Mouse (Mus musculus) bone marrow macrophage, adult 2 months (primary cell): ENCODE results near the gene Syt8. TPM values are rescaled to one million over a fixed set of nuclear protein-coding genes. Genes with fewer than 3 reads are reported as not detected.
A peak's percentile ranks its signal among the peaks of the same experiment; 100 is the strongest.

Experiments
- H3K27ac ChIP-seq: 2 replicates; pipeline ENCODE4 v1.5.1; 2012; ENCODE audit warnings: low read depth, low read length; ENCODE audit not compliant: insufficient read depth
- H3K4me1 ChIP-seq: 2 replicates; pipeline ENCODE4 v1.6.1; 2012; ENCODE audit warnings: low read length; ENCODE audit not compliant: control insufficient read depth, insufficient read depth
- H3K4me3 ChIP-seq: 2 replicates; pipeline ENCODE4 v1.5.1; 2012; ENCODE audit warnings: mild to moderate bottlenecking, low read length, moderate library complexity; ENCODE audit not compliant: insufficient read depth
- CTCF ChIP-seq: IDR thresholded peaks from 2 replicates; pipeline ENCODE4 v1.5.1; 2012; ENCODE audit warnings: low read depth, mild to moderate bottlenecking, low read length, moderate library complexity
- POLR2A ChIP-seq: IDR thresholded peaks from 2 replicates; pipeline ENCODE4 v1.6.1; 2012; ENCODE audit warnings: mild to moderate bottlenecking, low read depth, low read length, borderline replicate concordance
- polyA plus RNA-seq: library from polyadenylated mRNA; stranded (reverse); fragments of >200 nt; gene quantifications from 2 replicates; pipeline ENCODE4 v1.2.4, GENCODE M21; 2012; ENCODE audit not compliant: missing spikeins, insufficient read depth, insufficient read length

Syt8 gene
- polyA plus RNA-seq, 1 experiment = 5.6 TPM

DNA sequence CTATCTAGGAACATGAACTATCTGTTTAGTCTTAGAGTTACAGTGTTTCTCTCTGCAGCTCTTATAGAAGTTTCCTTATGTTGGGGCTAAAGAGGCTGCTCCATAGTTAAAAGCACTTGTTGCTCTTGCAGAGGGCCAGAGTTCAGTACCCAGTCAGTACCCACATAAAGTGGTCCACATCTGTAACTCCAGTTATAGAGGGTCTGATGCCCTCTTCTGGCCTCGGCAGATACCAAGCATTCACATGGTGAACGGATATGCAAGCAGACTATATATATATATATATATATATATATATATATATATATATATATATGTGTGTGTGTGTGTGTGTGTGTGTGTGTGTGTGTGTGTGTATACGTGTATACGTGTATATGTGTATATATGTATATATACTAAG, 26.7 kb upstream of the Syt8 start:
- H3K4me3 ChIP-seq = no peak overlapping the region
- H3K4me1 ChIP-seq = peaks cover 15% of the 10 kb centered on the region
- H3K27ac ChIP-seq = no peak overlapping the region
- TF ChIP-seq POLR2A (no peak), CTCF (no peak)

DNA sequence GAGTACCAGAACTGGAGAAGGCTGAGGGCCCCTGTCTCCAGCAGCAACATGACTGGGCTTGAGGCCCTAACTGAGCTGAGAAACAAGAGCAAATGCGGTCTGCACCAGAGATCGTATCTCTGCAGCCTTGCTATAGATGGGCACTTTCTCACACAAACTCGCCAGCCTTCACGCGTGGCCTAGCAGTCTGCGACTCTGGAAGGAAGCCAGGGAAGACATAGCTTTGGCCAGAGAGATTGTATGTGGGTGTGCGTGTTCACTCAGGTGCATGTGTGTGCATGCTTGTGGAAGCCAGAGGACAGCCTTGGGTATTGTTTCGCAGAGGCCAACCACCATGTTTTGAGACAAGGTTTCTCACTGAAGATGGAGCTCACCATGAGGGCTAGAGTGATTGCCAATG, 26.0 kb upstream of the Syt8 start:
- TF ChIP-seq POLR2A (no peak), CTCF (no peak)
- H3K4me3 ChIP-seq = no peak overlapping the region
- peaks cover 11% of the 10 kb centered on the region for H3K4me1 ChIP-seq
- H3K27ac ChIP-seq = no peak overlapping the region

DNA sequence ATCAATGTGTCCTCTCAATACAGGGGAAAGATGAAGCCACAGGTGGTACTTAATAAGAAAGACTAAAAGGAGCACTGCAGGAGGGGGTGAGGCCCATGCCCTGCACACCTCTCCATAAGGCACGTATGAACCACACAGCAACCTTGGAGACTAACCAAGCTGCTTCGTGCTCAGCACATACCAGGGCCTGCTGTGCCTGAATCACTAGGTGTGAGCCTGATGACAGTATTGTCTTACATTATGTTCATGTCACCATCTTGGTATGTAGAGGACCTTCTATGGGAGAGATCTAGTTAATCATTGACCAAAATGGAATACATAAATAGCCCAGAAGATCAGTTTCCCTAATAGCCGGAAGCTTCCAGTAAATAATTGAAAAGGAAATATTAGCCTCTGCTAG, 25.0 kb upstream of the Syt8 start:
- no peak overlapping the region for H3K4me3 ChIP-seq
- TF ChIP-seq CTCF (no peak), POLR2A (no peak)
- H3K27ac ChIP-seq = no peak overlapping the region

DNA sequence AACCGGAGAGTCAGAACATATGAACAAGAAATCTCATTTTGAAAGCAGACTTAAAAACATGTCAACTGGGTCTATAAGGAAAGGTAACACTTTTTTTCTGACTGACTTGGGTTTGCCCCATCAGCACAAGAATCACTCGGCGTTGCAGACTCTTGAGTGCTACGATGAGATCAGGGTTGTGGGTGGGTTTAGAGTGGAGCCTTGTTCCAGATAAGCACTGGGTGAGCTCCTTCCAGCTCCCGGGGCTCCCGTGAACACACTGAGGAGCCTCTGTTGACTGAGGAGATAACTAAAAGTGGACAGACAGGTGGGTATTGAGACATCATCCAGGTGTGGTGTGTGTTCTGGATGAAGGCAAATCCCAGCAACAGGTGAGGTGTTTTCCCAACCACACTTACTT, 21.4 kb upstream of the Syt8 start:
- TF ChIP-seq CTCF (no peak), POLR2A (no peak)
- H3K4me1 ChIP-seq = no peaks in the 10 kb centered on the region
- H3K4me3 ChIP-seq = no peak overlapping the region
- H3K27ac ChIP-seq = no peak overlapping the region

More for the DNA sequence above, 25.0 kb upstream of the Syt8 start:
- peaks cover 2% of the 10 kb centered on the region for H3K4me1 ChIP-seq

DNA sequence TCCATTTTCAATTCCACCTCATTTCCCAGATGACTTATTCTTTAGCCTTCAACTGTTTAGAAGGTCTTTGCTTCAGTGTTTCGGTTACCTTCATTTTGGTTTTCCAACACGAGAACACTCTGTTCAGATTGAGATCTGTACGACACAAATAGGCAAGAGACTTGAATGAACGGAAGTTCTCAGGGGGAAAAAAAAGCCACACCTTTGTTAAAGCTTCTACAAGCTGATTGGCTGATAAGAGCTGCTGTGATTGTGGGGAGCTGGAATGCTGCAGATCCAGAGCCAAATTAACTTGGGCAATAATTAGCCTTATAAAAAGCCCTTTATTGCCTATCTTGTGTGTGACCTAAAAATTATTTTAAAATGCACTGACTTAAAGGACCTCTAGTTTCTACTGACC, 19.3 kb upstream of the Syt8 start:
- H3K4me1 ChIP-seq = peaks cover 5% of the 10 kb centered on the region
- H3K27ac ChIP-seq = no peak overlapping the region
- TF ChIP-seq CTCF (no peak), POLR2A (no peak)
- H3K4me3 ChIP-seq = no peak overlapping the region

DNA sequence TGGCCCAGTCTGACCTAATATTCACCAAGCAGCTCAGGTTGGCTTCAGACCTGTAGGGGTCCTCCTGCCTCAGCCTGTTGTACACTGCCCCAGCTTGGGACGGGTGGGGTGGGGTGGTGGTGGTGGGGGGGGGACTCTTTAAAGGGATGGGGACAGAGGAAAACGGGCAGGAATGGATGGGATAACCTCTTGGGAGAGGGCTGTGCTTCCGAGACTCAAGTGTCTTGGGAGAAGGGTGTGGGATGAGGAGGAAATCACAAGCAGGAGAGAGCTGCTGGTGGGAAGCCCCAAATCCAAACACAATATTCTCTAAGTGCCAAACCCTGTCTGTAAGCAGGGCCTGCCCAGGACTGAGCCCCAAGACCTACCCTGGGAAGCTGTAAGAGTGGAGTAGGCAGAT, 18.4 kb upstream of the Syt8 start:
- no peak overlapping the region for H3K4me3 ChIP-seq
- no peak overlapping the region for H3K27ac ChIP-seq
- H3K4me1 ChIP-seq = peaks cover 11% of the 10 kb centered on the region
- no peak for TF ChIP-seq POLR2A
- TF ChIP-seq CTCF = no peak

DNA sequence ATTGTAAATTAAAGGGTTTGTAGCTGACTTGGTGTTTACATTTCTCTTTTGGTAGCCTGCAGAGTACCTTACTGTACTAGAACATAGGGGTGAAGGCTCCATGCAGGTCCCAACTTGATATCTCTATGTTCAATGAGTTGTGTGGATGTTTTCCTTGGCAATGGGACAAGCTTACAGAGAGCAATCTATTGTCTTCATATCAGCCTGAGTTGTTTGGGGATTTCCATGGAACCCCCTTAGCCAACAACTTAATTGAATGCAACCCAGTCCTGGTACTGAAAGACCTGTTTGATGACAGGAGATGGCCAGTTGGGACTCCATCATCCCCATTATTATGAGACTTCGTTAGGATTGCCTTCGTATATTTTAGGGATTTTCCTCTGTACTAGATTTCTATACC, 16.6 kb upstream of the Syt8 start:
- TF ChIP-seq CTCF = no peak
- TF ChIP-seq POLR2A = no peak

DNA sequence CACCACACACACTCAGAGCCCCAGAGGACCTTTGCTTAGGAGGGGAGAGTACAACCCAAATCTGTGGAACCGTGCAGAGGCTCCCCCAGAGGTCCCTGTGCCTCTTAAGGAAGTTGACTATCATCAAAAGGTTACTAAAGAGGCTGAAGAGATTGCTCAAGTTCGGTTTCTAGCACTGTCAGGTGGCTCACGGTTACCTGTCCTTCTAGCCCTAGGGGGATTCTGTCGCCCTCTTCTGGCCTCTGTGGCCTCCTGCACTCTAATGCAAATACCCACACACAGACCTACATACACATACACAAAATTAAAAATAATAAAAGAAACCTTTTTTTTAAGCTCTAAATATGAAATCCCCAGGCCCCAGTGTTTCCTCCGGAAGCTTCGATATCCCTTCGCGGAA, 16.0 kb upstream of the Syt8 start:
- Histone ChIP-seq H3K4me3 (no peak overlapping the region), H3K27ac (no peak overlapping the region), H3K4me1 (peaks cover 31% of the 10 kb centered on the region)
- TF ChIP-seq CTCF = 0 out of 2 replicates have a peak, but pooled peaks have one; percentile 6
- TF ChIP-seq POLR2A = no peak

More for the DNA sequence above, 16.6 kb upstream of the Syt8 start:
- no peak overlapping the region for H3K4me3 ChIP-seq
- no peak overlapping the region for H3K27ac ChIP-seq
- peaks cover 28% of the 10 kb centered on the region for H3K4me1 ChIP-seq

DNA sequence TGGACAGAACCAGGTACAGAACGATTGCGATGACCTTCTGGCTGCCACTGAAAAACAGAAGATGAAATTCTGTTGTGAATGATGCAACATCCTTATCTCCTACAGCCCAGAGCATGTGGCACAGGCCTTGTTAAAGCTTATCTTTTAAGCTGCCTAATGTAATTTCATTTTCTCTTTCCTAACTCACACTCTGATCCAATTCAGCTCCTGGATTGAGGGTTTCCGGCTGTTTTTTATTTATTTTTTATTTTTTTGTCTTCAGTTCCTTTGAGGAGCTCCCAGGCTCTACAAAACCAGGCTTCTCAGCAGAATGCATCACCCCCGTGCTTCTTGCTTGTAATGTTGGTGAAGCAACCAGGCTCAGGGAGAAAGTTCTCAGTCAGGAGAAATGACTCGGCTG, 14.8 kb upstream of the Syt8 start:
- Histone ChIP-seq H3K4me1 (peaks cover 31% of the 10 kb centered on the region), H3K4me3 (no peak overlapping the region), H3K27ac (peak overlapping the region; percentile 17; the same call in 1 of the 2 replicates)
- TF ChIP-seq POLR2A (no peak), CTCF (no peak)

DNA sequence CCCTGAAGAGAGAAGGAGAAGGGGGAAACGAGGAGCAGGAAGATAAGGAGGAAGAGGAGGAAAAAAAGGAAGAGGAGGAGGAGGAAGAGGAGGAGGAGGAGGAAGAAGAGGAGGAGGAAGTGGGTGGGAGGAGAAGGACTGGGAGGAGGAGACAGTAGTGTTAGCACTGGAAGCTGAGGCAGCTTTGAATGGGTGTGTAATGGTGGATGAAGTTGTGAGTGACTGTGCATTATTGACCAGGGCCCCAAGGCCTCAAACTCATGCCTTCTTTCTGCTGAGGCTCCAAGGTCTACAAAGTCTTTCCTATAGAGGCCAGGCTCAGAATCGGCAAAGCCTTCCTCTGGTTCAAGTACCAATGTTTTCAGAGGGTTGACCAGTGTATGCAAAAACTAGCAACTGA, 12.8 kb upstream of the Syt8 start:
- TF ChIP-seq POLR2A (no peak), CTCF (no peak)
- peaks cover 31% of the 10 kb centered on the region for H3K4me1 ChIP-seq
- peak overlapping the region; percentile 64 for H3K27ac ChIP-seq
- no peak overlapping the region for H3K4me3 ChIP-seq

DNA sequence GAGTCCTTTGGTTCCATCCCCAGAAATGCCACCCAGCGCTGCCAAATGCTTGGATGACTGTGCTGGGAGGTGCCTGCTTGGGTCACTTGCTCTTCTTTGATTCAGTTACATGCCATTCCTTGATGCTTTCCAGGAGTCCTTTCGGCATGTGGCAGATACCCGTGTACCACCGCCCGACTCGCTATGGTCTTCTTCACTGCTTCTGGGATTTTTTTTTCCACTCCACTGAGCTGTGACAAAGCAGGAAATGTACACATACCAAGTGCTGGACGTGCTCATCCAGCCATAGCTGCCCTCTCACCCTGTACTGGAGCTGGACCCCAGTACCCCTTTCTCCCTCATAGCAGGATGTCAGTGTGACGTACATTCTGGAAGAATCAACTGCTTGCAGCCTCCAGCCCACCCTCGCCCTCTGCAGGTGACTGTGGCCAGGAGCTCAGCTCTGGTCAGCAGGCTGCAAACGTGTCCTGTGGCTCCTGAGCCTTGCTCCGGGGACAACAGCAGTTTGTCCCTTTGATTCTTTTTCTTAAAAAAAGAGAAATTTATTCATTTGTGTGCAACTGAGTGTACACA, 8.9 kb upstream of the Syt8 start:
- H3K4me1 ChIP-seq = peaks cover 24% of the 10 kb centered on the region
- TF ChIP-seq CTCF (no peak), POLR2A (no peak)
- no peak overlapping the region for H3K4me3 ChIP-seq
- no peak overlapping the region for H3K27ac ChIP-seq

DNA sequence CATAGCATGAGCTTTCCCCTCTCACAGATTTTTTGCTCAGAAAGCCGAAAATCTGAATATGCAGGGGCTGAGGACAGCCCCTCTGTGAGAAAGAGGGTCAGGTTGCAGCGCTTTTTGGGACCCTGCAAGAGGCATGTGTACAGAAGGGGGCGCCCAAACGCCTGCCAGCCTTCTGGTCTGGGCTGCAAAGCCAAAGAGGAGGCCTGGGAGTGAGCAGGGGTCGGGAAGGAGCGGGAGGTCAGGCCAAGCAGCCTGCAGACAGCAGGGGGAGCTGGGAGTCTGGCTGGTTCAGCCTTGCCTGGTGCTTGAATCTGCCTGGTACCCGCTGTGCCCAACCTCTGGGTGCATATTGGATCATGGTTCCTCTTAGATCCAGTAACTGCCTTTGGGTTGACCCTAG, 6.4 kb upstream of the Syt8 start:
- TF ChIP-seq POLR2A (no peak), CTCF (no peak)
- Histone ChIP-seq H3K4me3 (no peak overlapping the region), H3K4me1 (peaks cover under 1% of the 10 kb centered on the region), H3K27ac (no peak overlapping the region)
